Mouse (Mus musculus) embryonic facial prominence, embryonic 15.5 days (tissue): ENCODE data around the gene Bex3. TPM values are rescaled to one million over a fixed set of nuclear protein-coding genes. Genes with fewer than 3 reads are reported as not detected.
"Not testable (repeated sequence)": the region's sequence is repeated elsewhere in the genome, so short reads cannot be mapped to it uniquely, and the experiment has no call there.

Source experiments
- ATAC-seq: fragments of 200-750 bp; cut with Nextera tagmentation; 2 replicates; pipeline ENCODE4 v1.8.0; 2017; ENCODE audit warnings: low read depth, moderate TSS enrichment; ENCODE audit not compliant: insufficient number of reproducible peaks, low FRiP score, low TSS enrichment
- H3K27ac ChIP-seq: fragments of 300-500 bp; sonication (generic); replicated peaks from 2 replicates; pipeline ENCODE4 v1.5.1; 2015; ENCODE audit warnings: mild to moderate bottlenecking, inconsistent platforms
- H3K27me3 ChIP-seq: fragments of 300-500 bp; sonication (generic); 2 replicates; pipeline ENCODE4 v1.6.1; 2015; ENCODE audit warnings: inconsistent platforms
- H3K36me3 ChIP-seq: fragments of 300-500 bp; sonication (generic); 2 replicates; pipeline ENCODE4 v1.6.1; 2015; ENCODE audit warnings: mild to moderate bottlenecking, inconsistent platforms
- H3K4me1 ChIP-seq: fragments of 300-500 bp; sonication (generic); 2 replicates; pipeline ENCODE4 v1.6.1; 2015; ENCODE audit warnings: inconsistent platforms
- H3K4me2 ChIP-seq: fragments of 300-500 bp; sonication (generic); replicated peaks from 2 replicates; pipeline ENCODE4 v1.6.1; 2015; ENCODE audit warnings: mild to moderate bottlenecking, inconsistent platforms
- H3K4me3 ChIP-seq: fragments of 300-500 bp; sonication (generic); replicated peaks from 2 replicates; pipeline ENCODE4 v1.5.1; 2015; ENCODE audit warnings: mild to moderate bottlenecking, inconsistent platforms
- H3K9ac ChIP-seq: fragments of 300-500 bp; sonication (generic); 2 replicates; pipeline ENCODE4 v1.6.1; 2015; ENCODE audit warnings: inconsistent platforms
- H3K9me3 ChIP-seq: fragments of 300-500 bp; sonication (generic); replicated peaks from 2 replicates; pipeline ENCODE4 v1.6.1; 2016; ENCODE audit warnings: inconsistent platforms
- WGBS: fragments of 180-500 bp; shearing (Covaris S2); methylation state at CpG from one replicate; pipeline ENCODE4 v1.1.7; 2015; 5-methylcytosine and 5-hydroxymethylcytosine counted together
- polyA plus RNA-seq: library from polyadenylated mRNA; unstranded; fragments of >200 nt; fragmentation: Nextera tagmentation; extraction: Ambion mirVana; gene quantifications from 2 replicates; pipeline ENCODE4 v1.2.1, GENCODE M21; 2015

The Bex3 gene
- polyA plus RNA-seq, 1 experiment from 2014 or later: 393 TPM

DNA sequence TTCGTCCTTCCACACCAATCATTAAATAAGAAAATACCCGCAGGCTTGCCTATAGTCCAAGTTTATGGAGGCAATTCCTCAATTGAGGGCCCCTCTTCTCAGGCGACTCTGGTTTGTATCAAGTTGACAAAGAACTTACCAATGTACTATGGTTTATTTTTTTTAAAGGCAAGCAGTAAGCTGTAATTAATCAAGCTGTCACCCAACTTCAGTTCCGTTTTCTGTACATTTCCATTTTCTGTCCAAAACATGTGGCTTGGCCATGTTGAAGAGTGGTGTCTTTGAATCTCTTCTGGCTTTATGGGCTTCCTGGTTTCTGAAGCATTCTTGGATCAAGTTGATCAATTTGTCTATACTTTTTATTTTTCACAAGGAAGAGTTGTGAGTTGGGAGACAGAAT is 1.9 kb upstream of the Bex3 start:
- 77% methylated on average over 4 of the region's 4 CpGs for WGBS
- ATAC-seq: no peak
- Histone ChIP-seq H3K36me3 (no peaks in the 10 kb centered on the region), H3K4me3 (no peak overlapping the region), H3K4me1 (peaks cover 6% of the 10 kb centered on the region; the same call in 1 of the 2 replicates), H3K27ac (no peak overlapping the region), H3K9me3 (no peaks in the 10 kb centered on the region), H3K4me2 (no peak overlapping the region), H3K9ac (no peak overlapping the region), H3K27me3 (peaks cover under 1% of the 10 kb centered on the region; the same call in 1 of the 2 replicates)

DNA sequence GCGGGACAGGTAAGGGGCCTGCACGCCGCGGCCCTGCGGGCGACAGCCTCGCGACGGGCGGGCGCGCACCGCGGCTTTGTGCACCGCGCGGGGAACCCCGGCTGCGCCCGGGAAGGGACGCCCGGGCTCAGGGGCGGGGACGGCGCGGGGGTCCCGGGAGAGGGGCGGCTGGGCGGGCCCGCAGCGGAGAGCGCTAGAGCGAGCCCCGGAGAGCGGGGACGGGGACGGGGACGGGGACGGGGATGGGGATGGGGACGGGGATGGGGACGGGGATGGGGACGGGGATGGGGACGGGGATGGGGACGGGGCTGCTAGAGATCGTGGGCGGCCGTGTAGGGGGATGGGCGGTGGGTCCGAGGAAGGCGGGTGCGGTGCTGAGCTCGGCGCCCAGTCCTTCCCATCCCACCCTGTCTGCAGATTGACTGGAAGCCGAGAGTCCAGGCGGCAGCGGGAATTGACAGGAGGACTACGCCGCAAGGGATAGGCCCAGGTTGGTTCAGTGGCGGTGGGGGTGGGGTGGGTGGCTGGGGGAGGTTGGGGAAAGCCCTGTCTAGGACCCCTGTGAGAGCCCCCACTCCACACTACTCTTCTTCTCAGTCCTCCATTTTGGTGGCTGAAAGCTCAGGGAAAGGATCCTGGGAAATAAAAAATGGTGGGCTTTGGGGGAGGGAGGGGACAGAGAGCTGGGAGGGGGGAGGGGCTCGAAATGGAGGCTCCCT is 499 bp downstream of the Bex3 start:
- 9% methylated on average over 4 of the region's 60 CpGs for WGBS
- not testable (repeated sequence) for H3K4me1 ChIP-seq, H3K27me3 ChIP-seq, H3K9me3 ChIP-seq, H3K27ac ChIP-seq, H3K9ac ChIP-seq, H3K36me3 ChIP-seq
- 0 out of 2 replicates have a peak, but pooled peaks have one; percentile 35 for ATAC-seq
- Histone ChIP-seq H3K4me3 (peak overlapping the region; percentile 45), H3K4me2 (peak overlapping the region; percentile 34)

DNA sequence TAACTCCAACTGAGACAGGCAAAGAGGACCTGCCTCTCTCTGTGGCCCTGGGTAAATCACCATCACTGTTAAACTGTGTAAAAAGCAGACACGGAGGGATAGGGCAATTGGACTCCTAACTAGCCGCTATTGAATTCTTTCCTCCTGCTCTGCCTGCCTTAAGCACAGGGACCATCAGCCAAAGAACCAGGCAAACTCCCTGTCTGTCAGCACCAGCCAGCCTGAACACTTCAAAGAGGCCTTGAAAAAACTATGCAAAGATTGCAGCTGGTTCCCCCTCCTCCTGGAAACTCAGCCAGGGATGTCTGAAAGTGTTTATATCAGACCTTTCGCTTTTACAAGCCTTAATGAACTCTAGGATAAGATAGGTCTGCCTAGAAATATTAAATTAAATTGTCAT is 4.5 kb downstream of the Bex3 start:
- Histone ChIP-seq H3K4me2 (no peak overlapping the region), H3K4me1 (peaks cover 6% of the 10 kb centered on the region; the same call in 1 of the 2 replicates), H3K9me3 (no peaks in the 10 kb centered on the region), H3K36me3 (no peaks in the 10 kb centered on the region), H3K27ac (no peak overlapping the region), H3K27me3 (peaks cover 3% of the 10 kb centered on the region; the same call in 1 of the 2 replicates), H3K9ac (no peak overlapping the region), H3K4me3 (no peak overlapping the region)
- no peak for ATAC-seq
- WGBS: 22% methylated on average over 3 of the region's 3 CpGs

DNA sequence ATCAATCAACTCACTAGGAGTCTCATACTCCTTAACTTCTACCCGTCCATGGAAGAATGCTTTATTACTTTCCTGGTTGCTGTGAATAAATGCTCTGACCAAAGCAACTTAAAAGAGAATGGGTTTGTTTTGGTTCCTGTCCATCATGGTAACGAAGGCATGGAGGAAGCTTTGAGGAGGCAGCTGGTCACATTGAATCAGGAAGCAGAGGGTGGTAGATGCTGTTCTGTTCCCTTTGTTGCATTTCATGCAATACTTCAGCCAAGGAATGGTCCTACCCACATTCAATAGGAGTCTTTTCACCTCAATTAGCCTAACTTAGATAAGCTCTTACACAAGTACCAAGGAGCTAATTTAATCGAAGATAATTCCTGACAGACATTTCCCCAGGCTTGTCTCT is 5.3 kb downstream of the Bex3 start:
- Histone ChIP-seq H3K9me3 (no peaks in the 10 kb centered on the region), H3K4me1 (peaks cover 6% of the 10 kb centered on the region; the same call in 1 of the 2 replicates), H3K4me2 (no peak overlapping the region), H3K4me3 (no peak overlapping the region), H3K27ac (no peak overlapping the region), H3K27me3 (peaks cover 3% of the 10 kb centered on the region; the same call in 1 of the 2 replicates), H3K9ac (no peak overlapping the region), H3K36me3 (no peaks in the 10 kb centered on the region)
- WGBS: 49% methylated on average over 3 of the region's 3 CpGs
- no peak for ATAC-seq

DNA sequence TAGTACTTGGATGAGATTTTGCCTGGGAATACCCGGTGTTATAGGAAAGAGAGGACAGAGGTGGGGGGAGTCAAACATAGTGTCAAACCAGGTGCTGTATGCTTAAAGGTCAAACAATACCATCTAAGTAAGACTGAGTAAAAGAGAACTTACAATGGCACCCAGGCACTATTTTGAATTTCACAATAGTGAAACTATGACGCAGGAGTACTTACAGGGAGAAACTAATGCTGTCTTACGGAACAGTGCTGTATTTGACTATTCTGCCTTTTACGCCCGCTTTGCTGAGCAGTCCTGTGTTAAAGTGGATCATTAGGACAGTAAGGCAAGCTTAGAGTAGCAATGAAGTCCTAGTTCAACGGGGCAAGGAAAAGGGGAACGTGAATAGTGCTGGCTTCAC is 7.5 kb downstream of the Bex3 start:
- Histone ChIP-seq H3K9me3 (no peaks in the 10 kb centered on the region), H3K36me3 (no peaks in the 10 kb centered on the region), H3K4me1 (no peaks in the 10 kb centered on the region), H3K4me2 (no peak overlapping the region), H3K27ac (no peak overlapping the region), H3K27me3 (peaks cover 3% of the 10 kb centered on the region; the same call in 1 of the 2 replicates), H3K9ac (no peak overlapping the region), H3K4me3 (no peak overlapping the region)
- ATAC-seq: no peak
- WGBS: 83% methylated on average over 7 of the region's 7 CpGs

DNA sequence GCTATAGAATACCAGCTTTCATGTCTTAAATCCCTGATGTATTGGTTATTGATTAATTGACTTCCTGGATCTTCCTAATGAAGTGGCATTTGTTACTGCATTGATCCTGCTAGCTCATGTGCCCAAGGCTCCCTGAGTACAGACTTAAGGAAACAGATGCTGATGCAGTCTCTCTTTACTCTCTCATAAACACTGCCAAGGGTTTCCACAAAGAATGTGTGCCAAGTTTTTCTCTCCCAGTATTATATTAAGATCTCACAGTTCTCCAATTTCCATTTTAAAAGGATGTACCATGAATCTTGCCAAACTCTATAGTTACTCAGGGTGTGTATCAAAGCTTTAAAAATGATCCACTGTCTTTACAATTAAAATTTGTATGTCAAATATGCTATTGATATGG is 8.3 kb downstream of the Bex3 start:
- H3K4me2 ChIP-seq: no peak overlapping the region
- H3K27ac ChIP-seq: no peak overlapping the region
- no peaks in the 10 kb centered on the region for H3K4me1 ChIP-seq
- ATAC-seq: no peak
- H3K27me3 ChIP-seq: peaks cover 3% of the 10 kb centered on the region; the same call in 1 of the 2 replicates
- no peak overlapping the region for H3K9ac ChIP-seq
- no peaks in the 10 kb centered on the region for H3K36me3 ChIP-seq
- H3K9me3 ChIP-seq: no peaks in the 10 kb centered on the region
- no peak overlapping the region for H3K4me3 ChIP-seq

DNA sequence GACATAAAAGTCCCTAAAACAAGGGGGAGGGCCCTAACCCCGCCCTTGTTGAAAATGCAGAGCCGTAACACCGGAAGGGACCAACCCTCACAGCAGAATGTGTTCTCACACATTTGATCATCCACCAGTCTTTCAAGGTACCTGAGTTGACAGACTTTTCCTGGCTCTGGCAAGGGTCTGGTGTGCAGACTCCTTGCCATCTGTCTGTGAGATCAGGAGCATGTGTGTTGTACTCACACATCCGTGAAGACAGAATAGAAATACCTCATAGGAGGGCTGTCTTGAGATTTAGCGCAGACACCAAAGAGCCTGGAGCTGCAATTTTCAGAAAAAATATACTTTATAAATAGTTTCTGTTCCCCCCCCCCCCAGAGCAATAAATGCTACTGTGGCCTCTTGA is 9.4 kb downstream of the Bex3 start:
- Histone ChIP-seq H3K4me1 (no peaks in the 10 kb centered on the region), H3K27me3 (peaks cover 3% of the 10 kb centered on the region; the same call in 1 of the 2 replicates), H3K4me2 (no peak overlapping the region), H3K36me3 (no peaks in the 10 kb centered on the region), H3K9ac (no peak overlapping the region), H3K4me3 (no peak overlapping the region), H3K9me3 (no peaks in the 10 kb centered on the region), H3K27ac (no peak overlapping the region)
- WGBS: 75% methylated on average over 5 of the region's 5 CpGs
- ATAC-seq: no peak

DNA sequence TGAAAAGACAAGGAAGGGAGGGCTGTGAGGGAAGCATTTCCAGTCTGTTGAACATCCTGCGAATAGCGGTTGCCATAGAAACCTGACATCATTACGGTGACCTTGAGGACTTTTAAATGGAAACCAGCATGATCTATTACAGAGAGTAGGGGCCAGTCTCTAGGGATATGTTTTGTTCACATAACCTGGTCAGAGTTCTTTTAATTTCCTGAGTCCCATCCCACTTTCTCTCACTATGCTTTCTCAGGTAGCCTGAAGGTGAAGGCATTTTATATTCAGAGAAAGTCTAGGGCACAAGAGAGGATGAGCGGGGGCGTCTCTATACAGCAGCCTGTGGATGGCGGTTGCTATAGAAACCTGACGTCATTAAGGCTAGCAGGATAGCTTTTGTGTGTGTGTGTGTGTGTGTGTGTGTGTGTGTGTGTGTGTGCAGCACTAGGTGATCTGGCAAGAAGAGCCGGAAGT is 20.8 kb downstream of the Bex3 start:
- Histone ChIP-seq H3K9ac (no peak overlapping the region), H3K27me3 (no peaks in the 10 kb centered on the region), H3K4me2 (no peak overlapping the region), H3K27ac (no peak overlapping the region), H3K9me3 (no peaks in the 10 kb centered on the region), H3K4me1 (no peaks in the 10 kb centered on the region), H3K4me3 (no peak overlapping the region), H3K36me3 (no peaks in the 10 kb centered on the region)
- WGBS: 27% methylated on average over 8 of the region's 8 CpGs
- ATAC-seq: no peak

DNA sequence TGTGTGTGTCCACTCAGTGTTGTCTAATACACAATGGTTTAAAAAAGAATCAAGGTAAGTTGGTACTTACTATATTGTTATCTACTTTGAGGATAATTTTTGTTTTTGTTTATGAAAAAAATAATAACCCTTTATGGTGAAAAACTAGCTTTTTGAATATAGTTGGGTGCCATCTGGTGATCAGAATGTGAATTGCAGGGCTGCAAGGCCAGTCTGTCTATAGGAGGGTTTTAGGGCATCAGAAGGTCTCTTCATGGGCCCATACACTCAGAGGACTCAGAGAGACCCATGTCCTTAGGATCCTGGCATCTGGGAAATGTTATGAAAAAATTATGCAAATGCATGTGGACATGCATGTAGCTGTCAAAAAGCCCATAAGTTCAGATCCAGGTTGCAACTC is 34.2 kb downstream of the Bex3 start:
- Histone ChIP-seq H3K27me3 (no peaks in the 10 kb centered on the region), H3K4me3 (no peak overlapping the region), H3K36me3 (no peaks in the 10 kb centered on the region), H3K27ac (no peak overlapping the region), H3K4me1 (no peaks in the 10 kb centered on the region), H3K9me3 (no peaks in the 10 kb centered on the region), H3K9ac (no peak overlapping the region), H3K4me2 (no peak overlapping the region)
- ATAC-seq: no peak

DNA sequence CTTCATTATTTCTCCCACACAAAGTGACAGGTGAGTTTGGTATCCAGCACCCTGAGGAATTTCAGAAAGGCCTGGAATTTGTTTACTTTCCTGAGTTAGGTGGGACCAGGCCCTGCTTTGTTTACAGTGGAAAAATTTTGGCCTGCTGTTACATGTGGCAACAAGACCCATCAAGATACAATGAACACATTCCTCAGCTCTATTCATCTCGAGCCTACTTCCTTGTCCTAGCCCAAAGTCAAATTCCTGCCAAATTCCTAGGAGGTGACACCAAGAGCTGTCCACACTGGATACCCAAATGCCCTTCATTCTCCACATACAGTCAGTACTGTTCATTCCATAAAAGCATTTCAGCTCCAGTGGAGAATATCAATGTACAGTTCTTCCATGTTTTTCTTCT is 36.1 kb downstream of the Bex3 start:
- Histone ChIP-seq H3K27me3 (no peaks in the 10 kb centered on the region), H3K4me1 (no peaks in the 10 kb centered on the region), H3K9me3 (no peaks in the 10 kb centered on the region), H3K4me2 (no peak overlapping the region), H3K36me3 (no peaks in the 10 kb centered on the region), H3K9ac (no peak overlapping the region), H3K27ac (no peak overlapping the region), H3K4me3 (no peak overlapping the region)
- 14% methylated on average over 1 of the region's 1 CpGs for WGBS
- no peak for ATAC-seq

DNA sequence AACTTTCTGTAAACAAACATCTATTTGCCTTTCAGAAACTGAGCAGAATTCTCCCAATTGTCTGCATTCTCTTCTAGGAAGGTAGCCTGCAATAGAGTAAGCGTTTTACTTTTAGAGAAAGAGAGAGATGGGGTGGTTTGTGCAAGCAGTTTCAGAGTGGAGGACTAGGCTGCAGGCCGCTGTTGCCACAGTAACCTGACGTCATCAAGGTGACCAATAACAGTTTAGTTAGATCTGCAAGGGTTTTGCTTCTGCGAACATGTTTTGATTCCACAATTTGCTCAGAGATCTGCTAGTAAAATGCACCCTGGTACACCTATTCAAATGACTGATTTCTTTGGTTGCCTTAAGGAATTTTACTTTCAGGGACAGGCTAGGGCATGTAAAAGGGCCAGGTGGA is 43.2 kb downstream of the Bex3 start:
- H3K36me3 ChIP-seq: no peaks in the 10 kb centered on the region
- no peak for ATAC-seq
- H3K4me3 ChIP-seq: no peak overlapping the region
- no peaks in the 10 kb centered on the region for H3K27me3 ChIP-seq
- H3K27ac ChIP-seq: no peak overlapping the region
- H3K4me2 ChIP-seq: no peak overlapping the region
- no peaks in the 10 kb centered on the region for H3K9me3 ChIP-seq
- no peak overlapping the region for H3K9ac ChIP-seq
- no peaks in the 10 kb centered on the region for H3K4me1 ChIP-seq
- 37% methylated on average over 4 of the region's 4 CpGs for whole genome bisulfite sequencing
